Mouse (Mus musculus) liver, postnatal 0 days (tissue): ENCODE measurements around the gene Zbtb8a.

Experiments used
- CTCF ChIP-seq: sonication (generic); IDR thresholded peaks from 2 replicates; pipeline ENCODE4 v1.5.1; 2016; ENCODE audit warnings: antibody characterized with exemption, low read depth
- EP300 ChIP-seq: IDR thresholded peaks from 2 replicates; pipeline ENCODE4 v1.6.1; 2016; ENCODE audit warnings: antibody characterized with exemption, low read depth, mild to moderate bottlenecking

DNA sequence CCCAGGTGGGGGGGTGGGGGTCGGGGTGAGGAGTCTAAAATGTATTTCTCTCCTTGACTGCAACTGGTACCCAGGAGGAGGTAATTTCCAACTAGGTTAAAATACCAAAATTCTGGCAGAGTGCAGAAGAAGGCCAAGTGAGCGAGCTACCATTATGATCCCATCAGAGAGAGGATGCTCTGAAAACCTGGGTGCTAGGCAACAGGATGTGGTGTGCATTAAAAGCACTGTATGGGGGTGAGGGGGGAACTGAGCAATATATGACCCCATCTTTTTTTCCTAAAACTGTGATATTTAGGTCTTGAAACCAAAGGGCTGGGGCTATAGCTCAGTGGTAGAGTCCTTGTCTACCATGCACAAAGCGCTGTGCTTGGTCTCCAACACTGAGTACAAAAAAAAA is 13.5 kb downstream of the Zbtb8a start:
- TF ChIP-seq CTCF (no peak), EP300 (no peak)
